Mouse (Mus musculus) monocyte, adult 2 months (primary cell): Measurements from ENCODE around the gene Ocel1.
"Not testable (repeated sequence)": the region's sequence is repeated elsewhere in the genome, so short reads cannot be mapped to it uniquely, and the experiment has no call there.

Source experiments
- DNase-seq, 2 experiments: peaks; one replicate each; pipeline ENCODE4 v3.0.0; 2022; ENCODE audit warnings: low spot score in 2 of 2, low read depth in 1 of 2

Gene Ocel1

GRCm38 (mm10) chr8:71371236-71371848 is at the start of gene Ocel1:
Ocel1 (plus strand) TSS chr8:71371298.
- DNase-seq = peak; percentile 95 to 98

- DNase-seq = no peak
Measured at GRCm38 (mm10) chr8:71322939-71323338, 48.2 kb upstream of the Ocel1 start.

DNA sequence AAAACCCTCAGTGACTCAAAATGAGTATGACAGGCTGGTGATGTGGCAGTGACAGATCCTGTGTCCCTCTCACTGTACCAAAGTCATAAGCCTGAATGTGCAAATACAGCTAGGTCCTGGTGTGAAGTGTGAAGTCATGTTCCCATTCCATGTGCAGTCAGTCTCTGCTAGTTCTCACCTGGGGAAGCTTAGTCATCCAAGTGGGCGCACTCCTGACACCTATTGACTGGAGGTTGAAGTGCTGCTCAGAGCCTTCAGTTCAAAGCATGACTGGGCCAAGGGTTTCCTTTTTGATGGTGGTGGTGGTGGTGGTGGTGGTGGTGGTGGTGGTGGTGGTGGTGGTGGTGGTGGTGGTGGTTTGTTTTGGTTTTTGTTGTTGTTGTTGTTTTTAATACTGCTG is 46.2 kb upstream of the Ocel1 start:
- DNase-seq = no peak

GRCm38 (mm10) chr8:71337834-71338233 is 33.3 kb upstream of the Ocel1 start:
- not testable (repeated sequence) for DNase-seq

DNA sequence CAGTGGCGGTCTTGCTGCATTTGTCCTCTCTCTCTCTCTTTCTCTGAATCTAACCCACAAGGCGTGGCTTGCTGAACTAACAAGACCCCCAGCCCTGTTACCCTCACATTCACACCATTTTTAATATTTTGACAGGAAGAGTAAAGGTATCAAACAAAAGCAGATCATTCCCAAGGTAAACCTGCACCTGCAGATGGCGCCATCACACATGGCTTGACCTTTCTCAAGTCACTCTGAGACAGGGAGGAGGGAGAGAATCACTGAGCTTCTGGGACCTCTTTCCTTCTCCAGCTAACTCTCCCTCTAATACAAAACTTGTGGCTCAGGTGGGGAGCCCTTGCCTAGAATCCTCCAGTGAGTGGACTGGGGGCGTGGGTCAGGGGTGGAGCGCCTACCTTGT is 30.5 kb upstream of the Ocel1 start:
- no peak for DNase-seq

- no peak for DNase-seq
Measured at GRCm38 (mm10) chr8:71346581-71346980, 24.5 kb upstream of the Ocel1 start.

DNA sequence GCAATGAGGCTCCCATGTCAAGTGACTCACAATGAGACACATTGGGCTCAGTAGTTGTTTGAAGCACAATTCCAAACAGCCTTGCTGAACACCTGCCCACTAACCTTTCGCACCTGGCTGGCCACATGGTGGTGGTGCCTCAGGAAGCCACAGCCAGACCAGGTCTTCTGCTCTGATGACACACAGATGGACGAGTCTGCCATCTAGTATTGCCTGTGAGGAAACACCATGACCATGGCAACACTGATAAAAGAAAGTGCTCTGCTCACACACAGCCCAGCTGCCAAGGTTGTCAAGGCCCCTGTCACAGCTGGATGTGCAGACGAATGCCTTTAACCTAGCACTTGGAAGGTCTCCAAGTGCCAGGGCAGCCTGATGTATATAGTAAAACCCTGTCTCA is 20.0 kb upstream of the Ocel1 start:
- DNase-seq = no peak

DNA sequence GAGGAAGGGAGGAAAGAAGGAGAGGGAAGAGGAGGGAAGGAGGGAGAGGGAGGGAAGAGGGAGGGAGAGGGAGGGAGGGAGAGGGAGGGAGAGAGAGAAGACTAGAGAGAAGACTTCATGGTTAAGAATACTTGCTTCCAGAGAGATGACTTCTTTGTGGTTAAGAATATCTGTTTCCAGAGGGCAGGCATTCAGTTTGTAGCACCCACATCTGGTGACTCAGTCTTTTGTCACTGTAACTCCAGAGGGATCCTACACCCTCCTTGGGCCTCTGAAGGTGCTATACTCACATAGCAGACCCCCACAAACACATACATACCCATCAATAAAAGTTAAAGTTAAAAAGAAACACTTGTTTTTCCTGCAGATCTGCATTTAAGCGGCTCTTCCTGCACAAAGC is 19.6 kb upstream of the Ocel1 start:
- no peak for DNase-seq

- no peak for DNase-seq
Measured at GRCm38 (mm10) chr8:71358026-71358425, 13.1 kb upstream of the Ocel1 start.

DNA sequence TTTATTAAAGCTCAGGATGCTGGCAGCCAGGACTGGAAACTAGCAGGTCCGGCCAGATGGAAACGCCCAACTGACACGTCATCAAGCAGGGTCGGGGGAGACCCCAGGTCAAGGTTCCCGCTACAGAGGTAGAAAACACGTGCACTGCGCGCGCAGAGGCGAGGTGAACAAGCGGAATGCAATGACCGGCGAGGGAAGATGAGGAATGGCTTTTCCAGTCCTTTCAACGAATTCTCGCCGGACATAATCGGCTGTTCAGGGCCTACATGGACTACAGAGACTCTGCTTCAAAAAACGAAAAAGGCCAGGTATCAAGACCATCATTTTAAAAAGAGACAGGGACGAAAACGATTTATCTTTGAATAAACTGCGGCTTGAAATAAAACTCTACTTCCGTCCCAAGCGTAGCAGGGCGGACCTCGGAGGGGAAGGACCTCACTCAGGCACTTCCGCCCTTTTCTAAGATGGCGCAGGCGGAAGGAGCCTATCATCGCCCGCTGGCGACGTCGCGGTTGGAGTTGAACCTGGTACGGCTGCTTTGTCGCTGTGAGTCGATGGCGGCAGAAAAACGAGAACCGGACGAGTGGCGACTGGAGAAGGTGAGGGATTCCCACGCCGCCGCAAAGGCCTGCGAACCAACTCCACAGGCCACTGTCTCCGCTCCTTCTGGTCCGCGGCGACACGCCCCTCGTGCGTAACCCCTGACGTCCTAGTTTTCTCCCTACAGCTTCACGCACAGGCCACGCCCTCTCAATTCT is 4.1 kb upstream of the Ocel1 start, which contains the start of gene Use1:
Gene Use1 (plus strand): TSS at position 78 of the 758 bp plus-strand sequence.
- DNase-seq = peak; percentile 79 to 86

GRCm38 (mm10) chr8:71367529-71368176 is 3.4 kb upstream of the Ocel1 start:
- DNase-seq = no peak

DNA sequence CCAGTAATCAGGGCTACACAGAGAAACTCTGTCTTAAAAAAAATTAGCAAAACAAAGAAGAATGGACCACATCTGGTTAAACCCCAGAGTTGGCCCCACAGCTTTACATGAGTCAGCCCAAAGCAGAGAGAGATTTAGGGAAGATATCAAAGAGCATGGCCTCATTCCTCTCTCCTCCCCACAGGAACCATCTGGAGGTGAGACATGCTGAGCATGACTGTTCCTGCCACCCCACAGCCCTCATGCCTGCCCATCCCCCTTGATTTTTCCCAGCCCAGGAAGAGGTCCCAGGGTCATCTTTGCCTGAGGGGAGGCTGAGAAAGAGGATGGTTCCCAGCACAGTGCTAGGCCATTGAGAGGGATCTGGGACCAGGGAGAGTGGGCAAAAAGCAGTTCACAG is 2.7 kb upstream of the Ocel1 start:
- no peak for DNase-seq

GRCm38 (mm10) chr8:71369040-71369718 is 1.9 kb upstream of the Ocel1 start:
- no peak for DNase-seq

GRCm38 (mm10) chr8:71370711-71371235 is 325 bp upstream of the Ocel1 start:
- no peak for DNase-seq

GRCm38 (mm10) chr8:71372427-71372826 is 1.3 kb downstream of the Ocel1 start:
- no peak for DNase-seq

DNA sequence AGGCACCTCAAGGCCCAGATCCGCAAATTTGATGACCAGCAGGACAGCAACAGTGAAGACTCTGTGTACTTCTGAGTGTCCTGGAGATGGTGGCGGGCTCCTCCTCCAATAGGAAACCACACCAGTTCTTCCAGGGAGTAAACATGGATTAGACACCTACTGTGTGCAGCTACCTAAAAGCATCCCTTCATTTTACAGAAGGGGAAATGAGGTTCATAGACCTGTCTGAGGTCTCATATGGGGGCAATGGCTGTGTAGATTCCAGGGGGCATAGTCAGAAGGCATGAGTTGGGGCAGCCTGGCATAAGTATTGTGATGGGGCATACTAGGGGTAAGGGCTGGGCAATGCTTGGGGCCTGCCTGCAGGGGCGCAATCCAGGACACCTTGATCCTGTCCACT is 1.9 kb downstream of the Ocel1 start:
- no peak for DNase-seq

DNA sequence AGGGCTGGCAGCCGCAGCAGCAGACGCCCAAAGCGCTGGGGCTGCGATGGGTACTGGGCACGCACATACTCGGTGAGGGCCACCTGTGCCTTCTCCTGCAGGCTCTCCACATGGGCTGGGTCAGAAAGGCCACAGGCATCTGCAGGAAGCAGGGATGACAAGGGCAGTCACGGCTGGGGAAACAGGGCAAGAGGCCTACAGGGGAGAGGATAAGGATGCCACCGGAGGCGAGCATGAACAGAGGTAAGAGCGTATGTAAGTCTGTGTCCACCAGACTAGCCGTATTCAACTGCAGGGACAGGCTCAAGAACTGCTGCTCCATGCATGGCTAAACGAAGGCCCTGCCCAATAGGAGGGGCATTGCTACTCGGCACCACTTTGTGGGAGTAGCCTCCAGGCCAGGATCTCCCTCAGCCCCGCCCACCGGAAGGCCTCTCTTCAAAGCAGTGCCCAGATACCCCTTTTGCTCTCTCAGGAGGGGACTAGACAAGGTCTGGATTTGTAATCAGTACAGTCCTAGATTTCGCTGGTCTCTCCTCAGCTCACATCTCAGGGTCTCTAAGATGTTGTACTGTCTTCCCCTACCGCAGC is 3.6 kb downstream of the Ocel1 start:
- DNase-seq = no peak

DNA sequence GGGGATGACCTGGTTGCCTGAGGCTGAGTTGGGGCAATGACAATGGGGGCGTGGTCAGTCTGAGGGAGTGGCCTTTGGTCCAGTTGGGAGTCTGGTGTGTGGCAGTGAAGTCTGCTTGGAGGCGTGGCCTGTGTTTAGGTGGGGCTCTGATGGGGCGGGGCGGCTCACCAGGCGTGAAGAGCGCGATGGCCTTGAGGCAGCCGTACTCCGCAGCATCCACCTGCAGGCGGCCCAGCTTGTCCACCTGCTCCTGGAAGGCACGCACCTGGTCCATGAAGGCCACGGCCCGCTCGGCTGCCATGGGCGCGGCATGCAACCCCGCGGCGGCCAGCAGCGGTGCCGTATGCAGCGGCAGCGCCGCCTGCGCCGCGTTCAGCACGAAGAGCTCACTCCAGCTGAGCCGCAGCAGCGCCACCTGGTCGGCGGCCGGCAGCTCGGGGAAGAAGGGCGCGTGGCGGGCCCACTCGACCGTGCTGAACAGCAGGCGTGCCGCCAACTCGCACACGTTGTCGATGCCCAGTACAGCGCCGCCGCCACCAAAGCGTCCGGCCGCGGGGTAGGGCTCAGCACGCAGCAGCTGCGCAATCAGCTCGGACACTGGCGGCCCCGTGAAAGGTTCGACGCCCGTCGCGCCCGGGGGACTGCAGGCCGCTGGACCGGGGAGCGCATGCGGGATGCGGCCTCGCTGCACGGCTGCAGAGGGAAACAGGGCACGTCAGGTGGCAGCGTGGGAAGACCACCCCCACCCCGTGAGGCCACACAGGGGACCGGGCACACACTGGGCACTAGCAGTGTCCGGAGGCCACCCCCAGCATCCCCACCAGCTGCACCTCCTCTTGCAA is 4.7 kb downstream of the Ocel1 start:
- peak in 1 of 2 experiments; percentile 35 for DNase-seq

- no peak for DNase-seq
Measured at GRCm38 (mm10) chr8:71376423-71377030, 5.4 kb downstream of the Ocel1 start.

DNA sequence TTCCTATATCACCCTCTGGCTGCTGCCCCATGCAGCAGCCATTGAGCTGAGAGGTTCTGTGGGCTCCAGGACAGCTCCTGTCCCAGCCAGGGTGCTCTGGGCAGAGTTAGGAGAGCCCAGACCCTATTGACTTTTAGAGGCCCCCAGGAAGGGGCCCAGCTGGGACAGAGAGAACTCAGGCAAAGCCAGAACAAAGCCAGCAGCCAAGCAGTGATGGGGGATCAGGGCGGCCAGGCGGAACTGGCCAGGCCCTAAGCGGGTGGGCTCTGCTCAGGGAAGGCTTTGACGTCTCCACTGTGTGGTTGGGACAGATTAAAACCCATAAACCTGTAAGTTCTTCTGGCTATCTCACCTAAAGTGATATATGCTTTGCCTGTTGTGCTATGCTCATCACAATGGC is 7.9 kb downstream of the Ocel1 start:
- DNase-seq = no peak
